9 mouse cellular contexts compared by ENCODE assay signal in the genomic region with DNA sequence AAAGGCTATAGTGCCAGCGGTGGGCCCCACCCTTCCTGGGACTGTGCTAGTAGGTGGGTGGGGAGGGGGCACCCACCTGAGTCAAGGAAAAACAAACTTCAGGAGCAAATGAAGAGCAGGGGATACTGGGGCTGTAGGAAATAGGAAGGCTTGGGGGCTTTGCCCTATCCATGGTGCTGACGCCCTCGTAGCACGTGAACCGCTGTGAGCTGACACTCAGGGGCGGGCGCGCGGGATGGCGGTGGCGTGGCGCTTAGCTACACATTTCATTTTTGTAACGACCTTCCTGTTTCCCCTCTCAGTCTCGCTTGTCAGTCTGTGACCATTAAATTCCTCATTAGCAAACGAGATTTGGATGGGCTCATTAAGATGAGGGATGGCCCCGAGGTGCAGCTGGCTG. TPM values are rescaled to one million over a fixed set of nuclear protein-coding genes. Genes with fewer than 3 reads are reported as not detected.
DNase-seq lines count a peak whose midpoint lies in the region; ATAC-seq lines count a peak whose summit lies in the region.
"Had no signal": no experiment of that assay in that cellular context is flagged by ENCODE, and none has a peak within 500 bp of the region (broad histone marks: within the 10 kb centered on the region; RNA-seq: fewer than 3 reads in every experiment).

No protein-coding gene starts in this region.

- H3K36me3 ChIP-seq in forebrain, embryonic 13.5 days (ENCODE audit: poor library complexity, severe bottlenecking): no peaks in the 10 kb centered on the region
- H3K36me3 ChIP-seq in forebrain, embryonic 10.5 days (replicated peaks): no peaks in the 10 kb centered on the region
- H3K36me3 ChIP-seq in forebrain, embryonic 14.5 days (ENCODE audit: control insufficient read depth, insufficient read depth, low read length): no peaks in the 10 kb centered on the region

- no peak overlapping the region for H3K9ac ChIP-seq in forebrain, embryonic 13.5 days
- no peak overlapping the region for H3K9ac ChIP-seq in forebrain, embryonic 14.5 days (ENCODE audit: low read length)

- DNase-seq in forebrain, embryonic 10.5 days (ENCODE audit: extremely low spot score, low spot score): no peak
- DNase-seq in 416B (ENCODE audit: low read depth): peak; percentile 50
- no peak for DNase-seq in forebrain, embryonic 14.5 days (ENCODE audit: low spot score)
- no peak for DNase-seq in left cerebral cortex, postnatal 10 days (ENCODE audit: extremely low spot score in 1 of 2, low spot score in 2 of 2)
- DNase-seq in urinary bladder, postnatal 4 days (ENCODE audit: low spot score in 2 of 2): no peak
- no peak for DNase-seq in right cerebral cortex, postnatal 25 days
- DNase-seq: cerebellum, adult 8-10 months had no signal

- no peak for ATAC-seq in forebrain, embryonic 13.5 days
- ATAC-seq in forebrain, embryonic 14.5 days: no peak
- peak; percentile 51; the same call in 1 of the 2 replicates for ATAC-seq in megakaryocyte-erythroid progenitor cell, adult 5-6 weeks (replicated peaks; ENCODE audit: low FRiP score, low TSS enrichment, poor library complexity, severe bottlenecking)

- no peak overlapping the region for H3K4me3 ChIP-seq in forebrain, embryonic 13.5 days
- H3K4me3 ChIP-seq in forebrain, embryonic 10.5 days: no peak overlapping the region
- H3K4me3 ChIP-seq in forebrain, embryonic 14.5 days (ENCODE audit: low read depth, low read length): no peak overlapping the region

- no peaks in the 10 kb centered on the region for H3K9me3 ChIP-seq in forebrain, embryonic 13.5 days (replicated peaks)
- no peaks in the 10 kb centered on the region for H3K9me3 ChIP-seq in forebrain, embryonic 10.5 days
- no peaks in the 10 kb centered on the region for H3K9me3 ChIP-seq in forebrain, embryonic 14.5 days (replicated peaks; ENCODE audit: control insufficient read depth, low read length)

- peak overlapping the region; percentile 0; the same call in 1 of the 2 replicates for H3K4me2 ChIP-seq in forebrain, embryonic 13.5 days
- H3K4me2 ChIP-seq in forebrain, embryonic 14.5 days (ENCODE audit: low read length): peak overlapping the region; percentile 24; the same call in 1 of the 2 replicates

- 2% methylated on average over 16 of the region's 16 CpGs for WGBS in forebrain, embryonic 13.5 days
- 11% methylated on average over 16 of the region's 16 CpGs for WGBS in forebrain, embryonic 10.5 days
- 4% methylated on average over 16 of the region's 16 CpGs for WGBS in forebrain, embryonic 14.5 days

- intact Hi-C loops in left cerebral cortex, postnatal 10 days (cut with DNase I): no loop called here

- H3K27ac ChIP-seq in forebrain, embryonic 13.5 days: no peak overlapping the region
- H3K27ac ChIP-seq in forebrain, embryonic 10.5 days: no peak overlapping the region
- no peak overlapping the region for H3K27ac ChIP-seq in forebrain, embryonic 14.5 days (ENCODE audit: low read depth, low read length)

- peaks cover 14% of the 10 kb centered on the region for H3K4me1 ChIP-seq in forebrain, embryonic 13.5 days
- peaks cover 14% of the 10 kb centered on the region for H3K4me1 ChIP-seq in forebrain, embryonic 10.5 days
- H3K4me1 ChIP-seq in forebrain, embryonic 14.5 days (ENCODE audit: control insufficient read depth, insufficient read depth, low read length): no peaks in the 10 kb centered on the region

- peaks cover 16% of the 10 kb centered on the region for H3K27me3 ChIP-seq in forebrain, embryonic 13.5 days
- H3K27me3 ChIP-seq in forebrain, embryonic 10.5 days (ENCODE audit: poor library complexity, severe bottlenecking): peaks cover 25% of the 10 kb centered on the region
- H3K27me3 ChIP-seq in forebrain, embryonic 14.5 days (replicated peaks; ENCODE audit: control insufficient read depth, insufficient read depth, low read length): no peaks in the 10 kb centered on the region

RNA-seq across cellular contexts. Expression of gene Rpl38, which starts 15.8 kb away (rescaled TPM):
- 911 and 1,077 TPM in 2 replicates for polyA plus RNA-seq in forebrain, embryonic 13.5 days (2015; fragmentation: Nextera tagmentation; extraction: Ambion mirVana)
- 1,134 and 1,162 TPM in 2 replicates for polyA plus RNA-seq in forebrain, embryonic 10.5 days (2016; fragmentation: Nextera tagmentation; extraction: Ambion mirVana)
- 739 and 915 TPM in 2 replicates for polyA plus RNA-seq in forebrain, embryonic 14.5 days (2014; fragmentation: Nextera tagmentation; extraction: Ambion mirVana)
- 2,953 and 3,549 TPM in 2 replicates for total RNA-seq in megakaryocyte-erythroid progenitor cell, adult 5-6 weeks (2014; fragmentation: Nextera tagmentation)
- 4,476 and 4,894 TPM in 2 replicates for total RNA-seq in megakaryocyte-erythroid progenitor cell, adult 5-6 weeks (2017)
- 100 to 1,000 TPM; 902 to 927 TPM for total RNA-seq in left cerebral cortex, postnatal 10 days (2021)

RNA-seq across cellular contexts. Expression of gene Ttyh2, which starts 22.7 kb away (rescaled TPM):
- 21.6 and 22.3 TPM in 2 replicates for polyA plus RNA-seq in forebrain, embryonic 13.5 days (2015; fragmentation: Nextera tagmentation; extraction: Ambion mirVana)
- 8.6 and 9.5 TPM in 2 replicates for polyA plus RNA-seq in forebrain, embryonic 10.5 days (2016; fragmentation: Nextera tagmentation; extraction: Ambion mirVana)
- polyA plus RNA-seq in forebrain, embryonic 14.5 days (2014; fragmentation: Nextera tagmentation; extraction: Ambion mirVana): 24.0 and 25.2 TPM in 2 replicates
- 0.57 and 1.6 TPM in 2 replicates for total RNA-seq in megakaryocyte-erythroid progenitor cell, adult 5-6 weeks (2014; fragmentation: Nextera tagmentation)
- 1.4 TPM in 2 replicates for total RNA-seq in megakaryocyte-erythroid progenitor cell, adult 5-6 weeks (2017)
- 10 to 100 TPM; 21.7 TPM for total RNA-seq in left cerebral cortex, postnatal 10 days (2021)
